Mouse (Mus musculus) thymus, adult 2 months (tissue): Measurements from ENCODE around the gene Topbp1.

ENCODE experiments used
- CTCF ChIP-seq: fragments of 200-500 bp; IDR thresholded peaks from 2 replicates; pipeline ENCODE4 v1.5.1; 2012; ENCODE audit warnings: mild to moderate bottlenecking, control low read depth, low read length, moderate library complexity, borderline replicate concordance; ENCODE audit not compliant: control insufficient read depth, poor library complexity, insufficient read depth; ENCODE audit errors: extremely low read depth
- POLR2A ChIP-seq: fragments of 200-500 bp; IDR thresholded peaks from 2 replicates; pipeline ENCODE4 v1.6.1; 2012; ENCODE audit warnings: mild to moderate bottlenecking, low read length, control low read depth, moderate library complexity; ENCODE audit not compliant: control insufficient read depth, poor library complexity, insufficient read depth; ENCODE audit errors: extremely low read depth

DNA sequence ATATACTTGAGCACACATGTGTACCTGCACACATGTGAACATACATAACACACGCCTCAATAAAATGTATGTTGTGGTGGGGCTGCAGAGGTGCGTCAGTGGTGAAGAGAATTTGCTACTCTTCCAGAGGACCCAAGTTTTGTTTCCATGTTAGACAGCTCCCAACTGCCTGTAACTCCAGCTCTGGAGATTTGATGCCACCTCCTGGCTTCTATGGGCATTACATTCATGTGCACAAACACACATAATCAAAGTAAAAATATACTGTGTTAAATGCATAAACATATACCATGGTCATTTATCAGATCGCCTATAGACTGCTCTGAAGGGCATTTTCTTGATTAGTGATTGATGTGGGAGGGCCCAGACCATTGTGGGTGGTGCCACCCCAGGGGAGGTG, 2.3 kb upstream of the Topbp1 start:
- TF ChIP-seq CTCF (no peak), POLR2A (no peak)
